ENCODE assay signal across 13 mouse cellular contexts in genomic region chr5:114541656-114542445, GRCm38 (mm10). TPM values are rescaled to one million over a fixed set of nuclear protein-coding genes. Genes with fewer than 3 reads are reported as not detected.
DNase-seq lines count a peak whose midpoint lies in the region; ATAC-seq lines count a peak whose summit lies in the region.
"Had no signal": no experiment of that assay in that cellular context is flagged by ENCODE, and none has a peak within 500 bp of the region (broad histone marks: within the 10 kb centered on the region; RNA-seq: fewer than 3 reads in every experiment).

No protein-coding gene starts in this region.

- H3K4me2 ChIP-seq in hindbrain, embryonic 11.5 days (replicated peaks; ENCODE audit: low read depth, low read length) = no peak overlapping the region
- no peak overlapping the region for H3K4me2 ChIP-seq in hindbrain, embryonic 12.5 days (replicated peaks)
- no peak overlapping the region for H3K4me2 ChIP-seq in embryonic facial prominence, embryonic 11.5 days (ENCODE audit: low read depth, low read length)
- H3K4me2 ChIP-seq in forebrain, embryonic 11.5 days (ENCODE audit: low read depth, low read length, severe bottlenecking) = no peak overlapping the region

- H3K27ac ChIP-seq in hindbrain, embryonic 11.5 days (ENCODE audit: low read depth, low read length) = no peak overlapping the region
- no peak overlapping the region for H3K27ac ChIP-seq in hindbrain, embryonic 12.5 days
- H3K27ac ChIP-seq in embryonic facial prominence, embryonic 11.5 days (replicated peaks; ENCODE audit: low read depth, low read length) = no peak overlapping the region
- no peak overlapping the region for H3K27ac ChIP-seq in forebrain, embryonic 11.5 days (ENCODE audit: low read depth, low read length)
- H3K27ac ChIP-seq: gastrocnemius, adult 2 months had no signal

- H3K36me3 ChIP-seq in hindbrain, embryonic 11.5 days (ENCODE audit: control insufficient read depth, insufficient read depth, low read length) = no peaks in the 10 kb centered on the region
- H3K36me3 ChIP-seq in hindbrain, embryonic 12.5 days = no peaks in the 10 kb centered on the region
- H3K36me3 ChIP-seq in embryonic facial prominence, embryonic 11.5 days (replicated peaks; ENCODE audit: control insufficient read depth, insufficient read depth, low read depth, low read length) = no peaks in the 10 kb centered on the region
- H3K36me3 ChIP-seq in forebrain, embryonic 11.5 days (ENCODE audit: control insufficient read depth, insufficient read depth, low read length) = no peaks in the 10 kb centered on the region

- DNase-seq in hindbrain, embryonic 11.5 days (ENCODE audit: low spot score) = peak; percentile 41
- peak; percentile 95 for DNase-seq in ES-CJ7 (ENCODE audit: low read depth, low spot score)
- DNase-seq in embryonic facial prominence, embryonic 11.5 days (ENCODE audit: low spot score) = peak; percentile 49
- DNase-seq in heart, postnatal 4 days = peak; percentile 57
- no peak for DNase-seq in urinary bladder, postnatal 14 days (ENCODE audit: low spot score)
- DNase-seq in urinary bladder, adult 2 months (ENCODE audit: low spot score) = no peak
- DNase-seq in forebrain, embryonic 11.5 days (ENCODE audit: low spot score) = no peak
- DNase-seq: cerebellum, adult 9-10 months; gastrocnemius, adult 2 months; right cerebral cortex, adult 18-20 months had no signal

- no peaks in the 10 kb centered on the region for H3K4me1 ChIP-seq in hindbrain, embryonic 11.5 days (replicated peaks; ENCODE audit: control insufficient read depth, insufficient read depth, low read length)
- H3K4me1 ChIP-seq in hindbrain, embryonic 12.5 days = peaks cover 18% of the 10 kb centered on the region
- no peaks in the 10 kb centered on the region; the same call in 1 of the 2 replicates for H3K4me1 ChIP-seq in embryonic facial prominence, embryonic 11.5 days (ENCODE audit: control insufficient read depth, insufficient read depth, low read length)
- peaks cover 18% of the 10 kb centered on the region for H3K4me1 ChIP-seq in forebrain, embryonic 11.5 days (replicated peaks; ENCODE audit: control insufficient read depth, insufficient read depth, low read length)

- H3K4me3 ChIP-seq in hindbrain, embryonic 11.5 days (ENCODE audit: low read depth, low read length) = no peak overlapping the region
- no peak overlapping the region for H3K4me3 ChIP-seq in hindbrain, embryonic 12.5 days
- no peak overlapping the region for H3K4me3 ChIP-seq in embryonic facial prominence, embryonic 11.5 days (ENCODE audit: low read depth, low read length)
- no peak overlapping the region for H3K4me3 ChIP-seq in forebrain, embryonic 11.5 days (ENCODE audit: low read depth, low read length)
- H3K4me3 ChIP-seq: gastrocnemius, adult 2 months had no signal

- 41% methylated on average over 15 of the region's 15 CpGs for WGBS in hindbrain, embryonic 11.5 days
- WGBS in hindbrain, embryonic 12.5 days = 39% methylated on average over 15 of the region's 15 CpGs
- WGBS in embryonic facial prominence, embryonic 11.5 days = 32% methylated on average over 15 of the region's 15 CpGs
- 37% methylated on average over 15 of the region's 15 CpGs for WGBS in forebrain, embryonic 11.5 days

- H3K9ac ChIP-seq in hindbrain, embryonic 11.5 days (ENCODE audit: low read depth, low read length) = no peak overlapping the region
- no peak overlapping the region for H3K9ac ChIP-seq in hindbrain, embryonic 12.5 days
- no peak overlapping the region for H3K9ac ChIP-seq in embryonic facial prominence, embryonic 11.5 days (replicated peaks; ENCODE audit: low read length)
- H3K9ac ChIP-seq in forebrain, embryonic 11.5 days (ENCODE audit: low read length) = no peak overlapping the region

- no peaks in the 10 kb centered on the region for H3K9me3 ChIP-seq in hindbrain, embryonic 11.5 days (ENCODE audit: control insufficient read depth, low read length)
- no peaks in the 10 kb centered on the region for H3K9me3 ChIP-seq in hindbrain, embryonic 12.5 days (replicated peaks)
- H3K9me3 ChIP-seq in embryonic facial prominence, embryonic 11.5 days (replicated peaks; ENCODE audit: control insufficient read depth, low read length) = no peaks in the 10 kb centered on the region
- peaks cover 4% of the 10 kb centered on the region; the same call in 1 of the 2 replicates for H3K9me3 ChIP-seq in forebrain, embryonic 11.5 days (ENCODE audit: control insufficient read depth, low read length)

- peaks cover 8% of the 10 kb centered on the region; the same call in 1 of the 2 replicates for H3K27me3 ChIP-seq in hindbrain, embryonic 11.5 days (ENCODE audit: control insufficient read depth, insufficient read depth, low read length)
- H3K27me3 ChIP-seq in hindbrain, embryonic 12.5 days = peaks cover 24% of the 10 kb centered on the region
- H3K27me3 ChIP-seq in embryonic facial prominence, embryonic 11.5 days (ENCODE audit: control insufficient read depth, insufficient read depth, low read length) = peaks cover 2% of the 10 kb centered on the region; the same call in 1 of the 2 replicates
- peaks cover 2% of the 10 kb centered on the region for H3K27me3 ChIP-seq in forebrain, embryonic 11.5 days (ENCODE audit: control insufficient read depth, insufficient read depth, low read length)

- ATAC-seq in hindbrain, embryonic 11.5 days (ENCODE audit: low FRiP score) = no peak
- no peak for ATAC-seq in hindbrain, embryonic 12.5 days (ENCODE audit: low FRiP score)
- no peak for ATAC-seq in embryonic facial prominence, embryonic 11.5 days (replicated peaks; ENCODE audit: insufficient number of reproducible peaks, low FRiP score, low TSS enrichment, low read depth)
- no peak for ATAC-seq in forebrain, embryonic 11.5 days (replicated peaks; ENCODE audit: low FRiP score)
- ATAC-seq: intestine, embryonic 16.5 days; lung, postnatal 0 days had no signal

RNA-seq across cellular contexts. Expression of gene Fam222a, which starts 26.0 kb away (rescaled TPM):
- 4.8 and 6.5 TPM in 2 replicates for polyA plus RNA-seq in hindbrain, embryonic 11.5 days (2014; fragmentation: Nextera tagmentation; extraction: Ambion mirVana)
- polyA plus RNA-seq in hindbrain, embryonic 12.5 days (2016; fragmentation: Nextera tagmentation; extraction: Ambion mirVana) = 9.4 and 9.9 TPM in 2 replicates
- polyA plus RNA-seq in embryonic facial prominence, embryonic 11.5 days (2014; fragmentation: Nextera tagmentation; extraction: Ambion mirVana) = 2.5 and 2.7 TPM in 2 replicates
- total RNA-seq in heart, postnatal 4 days (2021) = 1 to 10 TPM; 6.0 to 7.0 TPM
- polyA plus RNA-seq in urinary bladder, adult 2 months (2012; rRNA removed) = 0.17 and 0.29 TPM in 2 replicates
- 8.7 and 9.4 TPM in 2 replicates for polyA plus RNA-seq in forebrain, embryonic 11.5 days (2014; fragmentation: Nextera tagmentation; extraction: Ambion mirVana)

Comparison
In these comparisons a context has a peak if more than half of its experiments do, and no peak if none do; other contexts are left out.
1. DNase-seq: peak in hindbrain, embryonic 11.5 days (single experiment), ES-CJ7 (single experiment), embryonic facial prominence, embryonic 11.5 days (single experiment) and heart, postnatal 4 days (single experiment); none in urinary bladder, postnatal 14 days (single experiment), urinary bladder, adult 2 months (single experiment) and forebrain, embryonic 11.5 days (single experiment).